Mouse (Mus musculus): ENCODE measurements around the gene Pdcd2l. TPM values are rescaled to one million over a fixed set of nuclear protein-coding genes. Genes with fewer than 3 reads are reported as not detected.

Gene Pdcd2l
- 69.0 and 73.2 TPM in 2 replicates for polyA plus RNA-seq (2015; fragmentation: Nextera tagmentation; extraction: Ambion mirVana)

GRCm38 (mm10) chr7:34196132-34197128 is at the start of gene Pdcd2l:
Pdcd2l (minus strand) TSS chr7:34196661.
- Histone ChIP-seq H3K4me2 (replicated peaks) (peak within 1 kb of the TSS; percentile 83), H3K4me1 (peaks cover 7% of the 10 kb centered on the region), H3K27ac (peak within 1 kb of the TSS; percentile 58), H3K27me3 (no peaks in the 10 kb centered on the region), H3K9me3 (0 out of 2 replicates have a peak, but pooled peaks cover 5% of the 10 kb centered on the region), H3K36me3 (peaks cover 31% of the 10 kb centered on the region), H3K4me3 (peak within 1 kb of the TSS; percentile 97), H3K9ac (peak within 1 kb of the TSS; percentile 94)
- peak; percentile 94 for ATAC-seq (ENCODE audit: low FRiP score, low read depth)
- 3% methylated on average over 67 of the region's 70 CpGs for WGBS

- Histone ChIP-seq H3K4me3 (no peak overlapping the region), H3K4me1 (no peaks in the 10 kb centered on the region), H3K27ac (no peak overlapping the region), H3K27me3 (no peaks in the 10 kb centered on the region), H3K4me2 (replicated peaks) (no peak overlapping the region), H3K9me3 (no peaks in the 10 kb centered on the region), H3K36me3 (peaks cover 81% of the 10 kb centered on the region), H3K9ac (no peak overlapping the region)
- ATAC-seq (ENCODE audit: low FRiP score, low read depth) = no peak
- 93% methylated on average over 11 of the region's 11 CpGs for WGBS
Observed at GRCm38 (mm10) chr7:34242176-34242575, 45.7 kb upstream of the Pdcd2l start.

- peaks cover 62% of the 10 kb centered on the region for H3K36me3 ChIP-seq
- H3K9me3 ChIP-seq = no peaks in the 10 kb centered on the region
- peaks cover 5% of the 10 kb centered on the region; the same call in 1 of the 2 replicates for H3K4me1 ChIP-seq
- H3K9ac ChIP-seq = no peak overlapping the region
- H3K27ac ChIP-seq = no peak overlapping the region
- H3K4me3 ChIP-seq = no peak overlapping the region
- WGBS = 90% methylated on average over 5 of the region's 5 CpGs
- H3K4me2 ChIP-seq (replicated peaks) = no peak overlapping the region
- no peak for ATAC-seq (ENCODE audit: low FRiP score, low read depth)
- no peaks in the 10 kb centered on the region for H3K27me3 ChIP-seq
Observed at GRCm38 (mm10) chr7:34238086-34238485, 41.6 kb upstream of the Pdcd2l start.

GRCm38 (mm10) chr7:34235602-34236001 is 39.1 kb upstream of the Pdcd2l start:
- Histone ChIP-seq H3K36me3 (peaks cover 42% of the 10 kb centered on the region), H3K27me3 (no peaks in the 10 kb centered on the region), H3K9ac (no peak overlapping the region), H3K4me3 (no peak overlapping the region), H3K9me3 (no peaks in the 10 kb centered on the region), H3K27ac (no peak overlapping the region), H3K4me1 (peaks cover 8% of the 10 kb centered on the region; the same call in 1 of the 2 replicates), H3K4me2 (replicated peaks) (no peak overlapping the region)
- ATAC-seq (ENCODE audit: low FRiP score, low read depth) = no peak
- 80% methylated on average over 5 of the region's 5 CpGs for WGBS

GRCm38 (mm10) chr7:34234610-34235561 is 38.4 kb upstream of the Pdcd2l start:
- peak overlapping the region; percentile 49 for H3K4me3 ChIP-seq
- H3K4me2 ChIP-seq (replicated peaks) = peak overlapping the region; percentile 69
- ATAC-seq (ENCODE audit: low FRiP score, low read depth) = no peak
- H3K9me3 ChIP-seq = no peaks in the 10 kb centered on the region
- 2% methylated on average over 17 of the region's 17 CpGs for WGBS
- peak overlapping the region; percentile 92 for H3K27ac ChIP-seq
- peak overlapping the region; percentile 59 for H3K9ac ChIP-seq
- peaks cover 37% of the 10 kb centered on the region for H3K36me3 ChIP-seq
- peaks cover 10% of the 10 kb centered on the region; the same call in 1 of the 2 replicates for H3K4me1 ChIP-seq
- no peaks in the 10 kb centered on the region for H3K27me3 ChIP-seq

- peaks cover 14% of the 10 kb centered on the region for H3K4me1 ChIP-seq
- peak overlapping the region; percentile 49 for H3K4me3 ChIP-seq
- H3K9ac ChIP-seq = peak overlapping the region; percentile 63
- H3K36me3 ChIP-seq = peaks cover 29% of the 10 kb centered on the region
- no peaks in the 10 kb centered on the region for H3K9me3 ChIP-seq
- under 1% methylated on average over 46 of the region's 46 CpGs for WGBS
- no peaks in the 10 kb centered on the region for H3K27me3 ChIP-seq
- H3K4me2 ChIP-seq (replicated peaks) = peak overlapping the region; percentile 69
- ATAC-seq (ENCODE audit: low FRiP score, low read depth) = peak; percentile 96
- H3K27ac ChIP-seq = peak overlapping the region; percentile 92
Observed at GRCm38 (mm10) chr7:34233909-34234609, 37.6 kb upstream of the Pdcd2l start.

- no peak for ATAC-seq (ENCODE audit: low FRiP score, low read depth)
- peaks cover 24% of the 10 kb centered on the region for H3K4me1 ChIP-seq
- WGBS = 42% methylated on average over 7 of the region's 7 CpGs
- no peaks in the 10 kb centered on the region for H3K27me3 ChIP-seq
- peak overlapping the region; percentile 69 for H3K4me2 ChIP-seq (replicated peaks)
- peak overlapping the region; percentile 49 for H3K4me3 ChIP-seq
- no peaks in the 10 kb centered on the region for H3K9me3 ChIP-seq
- H3K36me3 ChIP-seq = peaks cover 25% of the 10 kb centered on the region
- H3K9ac ChIP-seq = peak overlapping the region; percentile 63
- H3K27ac ChIP-seq = peak overlapping the region; percentile 92
Observed at GRCm38 (mm10) chr7:34232785-34233725, 36.6 kb upstream of the Pdcd2l start.

GRCm38 (mm10) chr7:34230116-34230515 is 33.7 kb upstream of the Pdcd2l start, which contains the start of gene Gpi1:
Gpi1 (minus strand) TSS chr7:34230336.
- H3K27ac ChIP-seq = peak within 1 kb of the TSS; percentile 84
- peak; percentile 74 for ATAC-seq (ENCODE audit: low FRiP score, low read depth)
- H3K36me3 ChIP-seq = peaks cover 36% of the 10 kb centered on the region
- no peaks in the 10 kb centered on the region for H3K27me3 ChIP-seq
- H3K4me2 ChIP-seq (replicated peaks) = peak within 1 kb of the TSS; percentile 92
- H3K9ac ChIP-seq = peak within 1 kb of the TSS; percentile 82
- H3K4me1 ChIP-seq = peaks cover 42% of the 10 kb centered on the region
- no peaks in the 10 kb centered on the region for H3K9me3 ChIP-seq
- WGBS = under 1% methylated on average over 39 of the region's 39 CpGs
- H3K4me3 ChIP-seq = peak within 1 kb of the TSS; percentile 79

- peak overlapping the region; percentile 82 for H3K9ac ChIP-seq
- peak; percentile 12; the same call in 1 of the 2 replicates for ATAC-seq (ENCODE audit: low FRiP score, low read depth)
- 0% methylated on average over 19 of the region's 19 CpGs for WGBS
- H3K27ac ChIP-seq = peak overlapping the region; percentile 84
- no peaks in the 10 kb centered on the region for H3K9me3 ChIP-seq
- H3K4me3 ChIP-seq = peak overlapping the region; percentile 79
- H3K4me1 ChIP-seq = peaks cover 42% of the 10 kb centered on the region
- H3K36me3 ChIP-seq = peaks cover 40% of the 10 kb centered on the region
- H3K27me3 ChIP-seq = no peaks in the 10 kb centered on the region
- peak overlapping the region; percentile 92 for H3K4me2 ChIP-seq (replicated peaks)
Observed at GRCm38 (mm10) chr7:34229691-34230111, 33.2 kb upstream of the Pdcd2l start.

GRCm38 (mm10) chr7:34229153-34229552 is 32.7 kb upstream of the Pdcd2l start:
- 20% methylated on average over 5 of the region's 5 CpGs for WGBS
- no peaks in the 10 kb centered on the region for H3K9me3 ChIP-seq
- H3K4me2 ChIP-seq (replicated peaks) = peak overlapping the region; percentile 92
- H3K27me3 ChIP-seq = no peaks in the 10 kb centered on the region
- H3K27ac ChIP-seq = peak overlapping the region; percentile 84; the same call in 1 of the 2 replicates
- H3K36me3 ChIP-seq = peaks cover 45% of the 10 kb centered on the region
- H3K4me1 ChIP-seq = peaks cover 42% of the 10 kb centered on the region
- ATAC-seq (ENCODE audit: low FRiP score, low read depth) = no peak
- peak overlapping the region; percentile 82 for H3K9ac ChIP-seq
- H3K4me3 ChIP-seq = peak overlapping the region; percentile 79
